Mouse (Mus musculus) MEL (cell line): ENCODE measurements around the gene Olfr329-ps. TPM values are rescaled to one million over a fixed set of nuclear protein-coding genes. Genes with fewer than 3 reads are reported as not detected.

Experiments
- DNase-seq: peaks from one replicate; pipeline ENCODE4 v3.0.0; 2011; ENCODE audit warnings: low read depth, low spot score
- H3K27ac ChIP-seq: 2 replicates; pipeline ENCODE4 v1.5.1; 2012; ENCODE audit warnings: low read depth, mild to moderate bottlenecking, control low read depth, low read length, moderate library complexity; ENCODE audit not compliant: control insufficient read depth
- H3K27me3 ChIP-seq, 2 experiments: fragments of 150-350 bp in 1 of 2; sonication (generic) in 1 of 2; 2 replicates each; pipeline ENCODE4 v1.6.1; 2012; ENCODE audit warnings: low read length in 2 of 2, mild to moderate bottlenecking in 2 of 2, improper control_type of control experiment in 1 of 2, moderate library complexity in 1 of 2; ENCODE audit not compliant: insufficient read depth in 2 of 2, control insufficient read depth in 1 of 2
- H3K36me3 ChIP-seq, 2 experiments: 2 replicates each; pipeline ENCODE4 v1.6.1; 2012 to 2014; ENCODE audit warnings: low read length in 2 of 2, improper control_type of control experiment in 1 of 2, inconsistent platforms in 1 of 2, mild to moderate bottlenecking in 1 of 2; ENCODE audit not compliant: insufficient read depth in 2 of 2, control insufficient read depth in 1 of 2
- H3K4me1 ChIP-seq, 2 experiments: fragments of 150-350 bp in 1 of 2; sonication (generic) in 1 of 2; 2 replicates each; pipeline ENCODE4 v1.6.1; 2012; ENCODE audit warnings: low read length in 2 of 2, improper control_type of control experiment in 1 of 2, mild to moderate bottlenecking in 1 of 2; ENCODE audit not compliant: insufficient read depth in 2 of 2, control insufficient read depth in 1 of 2
- H3K4me3 ChIP-seq, 2 experiments: fragments of 150-350 bp in 1 of 2; sonication (generic) in 1 of 2; 2 replicates each; pipeline ENCODE4 v1.5.1; 2012; ENCODE audit warnings: low read depth in 2 of 2, low read length in 2 of 2, mild to moderate bottlenecking in 2 of 2, moderate library complexity in 2 of 2, control low read depth in 1 of 2, improper control_type of control experiment in 1 of 2; ENCODE audit not compliant: control insufficient read depth in 1 of 2, insufficient read depth in 1 of 2
- H3K79me2 ChIP-seq: 2 replicates; pipeline ENCODE4 v1.6.1; 2012; ENCODE audit warnings: mild to moderate bottlenecking, low read length, moderate library complexity; ENCODE audit not compliant: control insufficient read depth, poor library complexity, insufficient read depth
- H3K9ac ChIP-seq: 2 replicates; pipeline ENCODE4 v1.6.1; 2012; ENCODE audit warnings: low read depth, mild to moderate bottlenecking, control low read depth, low read length, moderate library complexity; ENCODE audit not compliant: control insufficient read depth, poor library complexity, severe bottlenecking
- H3K9me3 ChIP-seq: fragments of 150-350 bp; sonication (generic); replicated peaks from 2 replicates; pipeline ENCODE4 v1.6.1; 2012; ENCODE audit warnings: mild to moderate bottlenecking, low read length, improper control_type of control experiment, moderate library complexity; ENCODE audit not compliant: insufficient read depth
- BHLHE40 ChIP-seq: IDR thresholded peaks from 2 replicates; pipeline ENCODE4 v1.6.1; 2012; ENCODE audit warnings: low read depth, mild to moderate bottlenecking, inconsistent platforms, low read length, improper control_type of control experiment, borderline replicate concordance
- CHD1 ChIP-seq: IDR thresholded peaks from 2 replicates; pipeline ENCODE4 v1.6.1; 2012; ENCODE audit warnings: low read depth, mild to moderate bottlenecking, inconsistent platforms, low read length, improper control_type of control experiment
- CTCF ChIP-seq, 3 experiments: IDR thresholded peaks in 2 of 3; conservative IDR thresholded peaks in 1 of 3; 2 replicates each; pipeline ENCODE4 v1.5.1; 2011 to 2012; ENCODE audit warnings: low read length in 3 of 3, low read depth in 2 of 3, mild to moderate bottlenecking in 2 of 3, improper control_type of control experiment in 1 of 3, inconsistent platforms in 1 of 3, mixed read lengths in 1 of 3, moderate library complexity in 1 of 3; ENCODE audit not compliant: control insufficient read depth in 1 of 3, insufficient read depth in 1 of 3, poor library complexity in 1 of 3, severe bottlenecking in 1 of 3
- E2F4 ChIP-seq: IDR thresholded peaks from 2 replicates; pipeline ENCODE4 v1.6.1; 2011; ENCODE audit warnings: low read depth, low read length, improper control_type of control experiment, borderline replicate concordance
- ETS1 ChIP-seq: IDR thresholded peaks from 2 replicates; pipeline ENCODE4 v1.6.1; 2012; ENCODE audit warnings: low read depth, mild to moderate bottlenecking, inconsistent platforms, low read length, improper control_type of control experiment, moderate library complexity
- HCFC1 ChIP-seq: IDR thresholded peaks from 2 replicates; pipeline ENCODE4 v1.6.1; 2012; ENCODE audit warnings: low read depth, mild to moderate bottlenecking, inconsistent platforms, low read length, improper control_type of control experiment, moderate library complexity
- JUND ChIP-seq: IDR thresholded peaks from 2 replicates; pipeline ENCODE4 v1.6.1; 2011; ENCODE audit warnings: low read depth, mild to moderate bottlenecking, improper control_type of control experiment, low read length
- KAT2A ChIP-seq: conservative IDR thresholded peaks from 2 replicates; pipeline ENCODE4 v1.6.1; 2012; ENCODE audit warnings: low read depth, low read length, improper control_type of control experiment, inconsistent platforms
- MAFK ChIP-seq: IDR thresholded peaks from 2 replicates; pipeline ENCODE4 v1.6.1; 2011; ENCODE audit warnings: low read depth, mild to moderate bottlenecking, low read length, improper control_type of control experiment, borderline replicate concordance
- MEF2A ChIP-seq: IDR thresholded peaks from 2 replicates; pipeline ENCODE4 v1.6.1; 2014; ENCODE audit warnings: low read depth, mild to moderate bottlenecking, inconsistent platforms, low read length, improper control_type of control experiment; ENCODE audit not compliant: poor library complexity, insufficient replicate concordance, severe bottlenecking; ENCODE audit errors: extremely low read depth
- MXI1 ChIP-seq: IDR thresholded peaks from 2 replicates; pipeline ENCODE4 v1.6.1; 2011; ENCODE audit warnings: mild to moderate bottlenecking, low read depth, low read length, improper control_type of control experiment
- TAL1 ChIP-seq: IDR thresholded peaks from 2 replicates; pipeline ENCODE4 v1.6.1; 2012; ENCODE audit warnings: mild to moderate bottlenecking, inconsistent platforms, low read length, moderate library complexity, mixed read lengths
- TCF12 ChIP-seq: IDR thresholded peaks from 2 replicates; pipeline ENCODE4 v1.6.1; 2014; ENCODE audit warnings: low read depth, mild to moderate bottlenecking, inconsistent platforms, low read length, improper control_type of control experiment, moderate library complexity
- USF1 ChIP-seq: IDR thresholded peaks from 2 replicates; pipeline ENCODE4 v1.6.1; 2014; ENCODE audit warnings: low read depth, mild to moderate bottlenecking, inconsistent platforms, low read length, improper control_type of control experiment, moderate library complexity
- ZC3H11A ChIP-seq: IDR thresholded peaks from 2 replicates; pipeline ENCODE4 v1.6.1; 2012; ENCODE audit warnings: low read depth, mild to moderate bottlenecking, inconsistent platforms, low read length, improper control_type of control experiment
- polyA plus RNA-seq, 2 experiments: library from polyadenylated mRNA; stranded (reverse) in 1 of 2; unstranded in 1 of 2; fragments of >175 nt in 1 of 2; fragments of >200 nt in 1 of 2; gene quantifications; 2 replicates each; pipeline versions ENCODE4 v1.2.1 to v1.2.4; 2012; ENCODE audit warnings: low replicate concordance in 2 of 2, low read depth in 1 of 2; ENCODE audit not compliant: insufficient read length in 2 of 2, insufficient read depth in 1 of 2, missing spikeins in 1 of 2
- total RNA-seq: library from RNA; depleted of rRNA; stranded (reverse); fragments of 300-350 nt; gene quantifications from 2 replicates; pipeline ENCODE4 v1.2.3, GENCODE M21; 2012; rRNA removed

Olfr329-ps gene
- total and polyA plus RNA-seq, 3 experiments = not detected

DNA sequence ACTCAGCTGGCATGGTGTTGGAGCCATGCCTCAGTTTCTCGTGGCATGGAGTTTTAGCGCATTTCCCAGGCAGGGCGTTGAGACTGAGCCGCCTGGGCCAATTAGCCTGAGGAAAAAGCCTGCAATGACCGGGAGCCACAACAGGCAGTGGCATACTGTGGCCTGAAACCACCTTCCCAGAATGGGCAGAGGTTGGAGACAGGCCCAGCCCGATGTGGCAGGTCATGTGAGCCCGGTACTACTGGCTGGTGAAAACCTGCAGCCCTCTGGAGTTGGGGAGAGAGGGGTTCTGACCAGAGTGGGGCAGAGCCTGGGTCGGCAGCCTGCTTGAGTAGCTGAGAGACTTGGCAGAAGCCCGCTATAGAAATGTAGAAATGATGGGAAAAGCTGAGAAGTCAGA lies 47.5 kb downstream of the Olfr329-ps start:
- H3K9ac ChIP-seq = no peak overlapping the region
- TF ChIP-seq BHLHE40 (no peak), KAT2A (no peak), TAL1 (no peak), TCF12 (no peak), HCFC1 (no peak), E2F4 (no peak), JUND (no peak), MAFK (no peak), MEF2A (no peak), CTCF (IDR thresholded peaks at IDR 0.05 in 2 of 3, conservative IDR thresholded peaks at IDR 0.05 in 1 of 3; ENCODE audit: control insufficient read depth in 1 of 3, insufficient read depth in 1 of 3, low read depth in 2 of 3, low read length in 3 of 3, poor library complexity in 1 of 3, severe bottlenecking in 1 of 3) (no peak), CHD1 (no peak), MXI1 (no peak), ZC3H11A (no peak), USF1 (no peak)

DNA sequence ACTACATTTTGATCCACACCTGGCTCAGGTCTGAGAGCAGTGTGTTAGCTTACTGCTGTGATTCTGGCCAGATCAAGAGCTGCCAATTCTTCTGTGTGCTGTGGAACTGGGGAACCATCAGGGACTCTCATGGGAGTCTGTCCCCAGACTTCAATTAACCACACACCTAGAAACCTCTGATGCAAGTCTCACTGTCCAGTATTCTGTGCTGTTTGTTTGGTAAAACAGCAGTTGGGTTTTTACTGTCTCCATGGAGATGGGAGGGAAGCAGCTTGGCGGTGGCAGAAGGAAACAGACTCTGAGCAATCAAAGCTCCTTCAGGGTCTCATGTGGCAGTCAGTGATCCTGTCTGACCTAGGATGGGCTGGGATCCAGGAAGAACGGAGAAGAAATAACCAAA lies 53.8 kb downstream of the Olfr329-ps start, which contains the start of gene Olfr332:
Gene Olfr332 (minus strand): TSS at position 101 of the 400 bp plus-strand sequence.
- H3K27me3 ChIP-seq = peaks cover 12 to 14% of the 10 kb centered on the region in 2 experiments
- no peak for TF ChIP-seq ETS1

More for the DNA sequence above, 47.5 kb downstream of the Olfr329-ps start:
- Histone ChIP-seq H3K36me3 (no peaks in the 10 kb centered on the region), H3K79me2 (no peaks in the 10 kb centered on the region), H3K4me1 (no peaks in the 10 kb centered on the region), H3K4me3 (no peak overlapping the region), H3K27ac (no peak overlapping the region), H3K9me3 (no peaks in the 10 kb centered on the region), H3K27me3 (peaks cover 4 to 23% of the 10 kb centered on the region in 2 experiments)
- no peak for DNase-seq

More for the DNA sequence above, 53.8 kb downstream of the Olfr329-ps start, which contains the start of gene Olfr332:
- no peak for DNase-seq
- Histone ChIP-seq H3K4me1 (no peaks in the 10 kb centered on the region), H3K79me2 (no peaks in the 10 kb centered on the region), H3K4me3 (no peak within 1 kb of the TSS), H3K27ac (no peak within 1 kb of the TSS), H3K9ac (no peak within 1 kb of the TSS), H3K9me3 (no peaks in the 10 kb centered on the region), H3K36me3 (no peaks in the 10 kb centered on the region)

Other genes starting within 250 kb of the Olfr329-ps start
- 16.0 and 25.7 TPM in 2 replicates for gene Zfp692, start 239.4 kb downstream of the Olfr329-ps start, total RNA-seq
- gene Zfp692, start 239.4 kb downstream of the Olfr329-ps start, polyA plus RNA-seq = 10 to 100 TPM in 1 of 2 experiments, not detected in 1; 38.0 TPM
- 27.2 and 39.5 TPM in 2 replicates for gene Zfp672, start 216.1 kb downstream of the Olfr329-ps start, total RNA-seq
- gene Zfp672, start 216.1 kb downstream of the Olfr329-ps start, polyA plus RNA-seq = 10 to 100 TPM in 1 of 2 experiments, not detected in 1; 22.6 TPM
- 27.3 and 31.7 TPM in 2 replicates for gene Sh3bp5l, start 215.7 kb downstream of the Olfr329-ps start, total RNA-seq
- gene Sh3bp5l, start 215.7 kb downstream of the Olfr329-ps start, polyA plus RNA-seq = 10 to 100 TPM in 1 of 2 experiments, not detected in 1; 32.8 TPM
- 0.19 TPM in 1 of 2 replicates, not detected in the other for gene Lypd8, start 167.4 kb downstream of the Olfr329-ps start, total RNA-seq
- under 1 TPM in 1 of 2 experiments, not detected in 1; 0.31 TPM for gene Lypd8, start 167.4 kb downstream of the Olfr329-ps start, polyA plus RNA-seq
- gene 1810065E05Rik, start 125.3 kb downstream of the Olfr329-ps start, total RNA-seq = not detected in 2 replicates
- gene 1810065E05Rik, start 125.3 kb downstream of the Olfr329-ps start, polyA plus RNA-seq = not detected
- not detected in 2 replicates for gene Gm12253, start 113.9 kb downstream of the Olfr329-ps start, total RNA-seq
- 100 to 1,000 TPM in 1 of 2 experiments, not detected in 1; 109 TPM for gene Gm12253, start 113.9 kb downstream of the Olfr329-ps start, polyA plus RNA-seq
- gene Lypd9, start 93.5 kb downstream of the Olfr329-ps start, total RNA-seq = not detected in 2 replicates
- not detected for gene Lypd9, start 93.5 kb downstream of the Olfr329-ps start, polyA plus RNA-seq
- gene Olfr30, start 84.2 kb downstream of the Olfr329-ps start, total RNA-seq = not detected in 2 replicates
- gene Olfr30, start 84.2 kb downstream of the Olfr329-ps start, polyA plus RNA-seq = not detected
- gene Olfr332, start 53.9 kb downstream of the Olfr329-ps start, total RNA-seq = not detected in 2 replicates
- gene Olfr332, start 53.9 kb downstream of the Olfr329-ps start, polyA plus RNA-seq = not detected
- gene Olfr331, start 43.9 kb downstream of the Olfr329-ps start, total RNA-seq = not detected in 2 replicates
- gene Olfr331, start 43.9 kb downstream of the Olfr329-ps start, polyA plus RNA-seq = not detected
- gene Olfr330, start 11.6 kb downstream of the Olfr329-ps start, total RNA-seq = not detected in 2 replicates
- not detected for gene Olfr330, start 11.6 kb downstream of the Olfr329-ps start, polyA plus RNA-seq
- 0.04 and 0.07 TPM in 2 replicates for gene Olfr328, start 9.2 kb upstream of the Olfr329-ps start, total RNA-seq
- not detected for gene Olfr328, start 9.2 kb upstream of the Olfr329-ps start, polyA plus RNA-seq
- not detected in 2 replicates for gene Olfr224, start 24.1 kb upstream of the Olfr329-ps start, total RNA-seq
- not detected for gene Olfr224, start 24.1 kb upstream of the Olfr329-ps start, polyA plus RNA-seq
- gene Olfr325, start 31.3 kb upstream of the Olfr329-ps start, total RNA-seq = not detected in 2 replicates
- not detected for gene Olfr325, start 31.3 kb upstream of the Olfr329-ps start, polyA plus RNA-seq
- gene Olfr324, start 48.7 kb upstream of the Olfr329-ps start, total RNA-seq = not detected in 2 replicates
- gene Olfr324, start 48.7 kb upstream of the Olfr329-ps start, polyA plus RNA-seq = not detected
- not detected in 2 replicates for gene 2210407C18Rik, start 69.7 kb upstream of the Olfr329-ps start, total RNA-seq
- not detected for gene 2210407C18Rik, start 69.7 kb upstream of the Olfr329-ps start, polyA plus RNA-seq
- gene Olfr323, start 84.1 kb upstream of the Olfr329-ps start, total RNA-seq = not detected in 2 replicates
- gene Olfr323, start 84.1 kb upstream of the Olfr329-ps start, polyA plus RNA-seq = not detected
- gene Trim58, start 94.0 kb upstream of the Olfr329-ps start, total RNA-seq = 4.0 and 5.7 TPM in 2 replicates
- gene Trim58, start 94.0 kb upstream of the Olfr329-ps start, polyA plus RNA-seq = 10 to 100 TPM in 1 of 2 experiments, not detected in 1; 14.1 TPM
- not detected in 2 replicates for gene Olfr322, start 112.4 kb upstream of the Olfr329-ps start, total RNA-seq
- gene Olfr322, start 112.4 kb upstream of the Olfr329-ps start, polyA plus RNA-seq = not detected
- gene Olfr320, start 134.7 kb upstream of the Olfr329-ps start, total RNA-seq = not detected in 2 replicates
- gene Olfr320, start 134.7 kb upstream of the Olfr329-ps start, polyA plus RNA-seq = not detected
- gene Olfr319, start 152.7 kb upstream of the Olfr329-ps start, total RNA-seq = not detected in 2 replicates
- gene Olfr319, start 152.7 kb upstream of the Olfr329-ps start, polyA plus RNA-seq = not detected
- gene Olfr318, start 177.6 kb upstream of the Olfr329-ps start, total RNA-seq = not detected in 2 replicates
- under 1 TPM in 1 of 2 experiments, not detected in 1; 0.06 TPM for gene Olfr318, start 177.6 kb upstream of the Olfr329-ps start, polyA plus RNA-seq
- not detected in 2 replicates for gene Olfr317, start 192.8 kb upstream of the Olfr329-ps start, total RNA-seq
- not detected for gene Olfr317, start 192.8 kb upstream of the Olfr329-ps start, polyA plus RNA-seq
- not detected in 2 replicates for gene Olfr316, start 206.3 kb upstream of the Olfr329-ps start, total RNA-seq
- not detected for gene Olfr316, start 206.3 kb upstream of the Olfr329-ps start, polyA plus RNA-seq
- not detected in 2 replicates for gene Olfr315, start 226.8 kb upstream of the Olfr329-ps start, total RNA-seq
- gene Olfr315, start 226.8 kb upstream of the Olfr329-ps start, polyA plus RNA-seq = not detected
- not detected in 2 replicates for gene Olfr314, start 236.5 kb upstream of the Olfr329-ps start, total RNA-seq
- gene Olfr314, start 236.5 kb upstream of the Olfr329-ps start, polyA plus RNA-seq = not detected